Mouse (Mus musculus) activated CD4-positive, CD25-positive, alpha-beta regulatory T cell, adult 9 weeks (primary cell): Measurements from ENCODE around the gene Ddx43. TPM values are rescaled to one million over a fixed set of nuclear protein-coding genes. Genes with fewer than 3 reads are reported as not detected.

Source experiments
- polyA plus RNA-seq: library from polyadenylated mRNA; unstranded; fragments of 100-300 nt; shearing (Covaris generic); gene quantifications from one replicate; pipeline ENCODE4 v1.2.1, GENCODE M21; 2017

Ddx43 gene
- polyA plus RNA-seq: 3.7 TPM

DNA sequence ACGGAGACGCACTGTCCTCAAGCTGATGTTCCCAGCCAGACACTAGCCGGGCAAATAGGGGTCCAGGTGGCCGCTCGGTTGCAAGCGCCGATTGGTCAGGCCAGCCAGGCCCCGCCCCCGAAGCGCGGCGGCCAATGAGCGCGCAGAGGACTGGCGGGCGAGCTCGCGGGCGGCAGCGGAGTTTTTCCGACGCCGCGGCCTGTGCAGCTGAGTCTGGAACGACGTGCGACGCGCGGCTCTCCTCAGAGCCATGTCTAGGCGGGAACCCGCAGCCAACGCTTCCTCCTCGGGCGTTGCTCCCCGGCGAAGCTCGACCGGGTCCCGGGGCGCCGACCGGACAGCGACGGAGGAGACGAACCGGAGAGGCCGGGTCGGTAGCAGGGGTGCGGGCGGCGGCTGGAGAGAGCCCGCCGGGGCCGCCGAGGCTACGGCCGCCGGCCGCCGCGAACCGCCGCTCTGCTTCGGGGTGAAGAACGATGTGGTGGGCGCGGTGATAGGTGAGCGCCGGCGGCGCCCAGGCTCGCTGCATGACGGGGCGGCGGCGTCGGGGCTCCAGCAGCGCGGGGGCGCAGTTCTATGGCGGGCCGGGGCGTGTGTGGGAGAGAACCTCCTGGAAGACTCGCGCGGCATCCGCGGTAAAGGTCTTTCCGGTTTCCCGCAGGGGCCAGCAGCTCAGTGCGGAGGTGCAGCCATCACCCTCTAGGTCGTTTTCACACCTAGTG, at the start of gene Ddx43:
Gene Ddx43, plus strand, starts transcription at position 148 of the 722 bp plus-strand sequence.

DNA sequence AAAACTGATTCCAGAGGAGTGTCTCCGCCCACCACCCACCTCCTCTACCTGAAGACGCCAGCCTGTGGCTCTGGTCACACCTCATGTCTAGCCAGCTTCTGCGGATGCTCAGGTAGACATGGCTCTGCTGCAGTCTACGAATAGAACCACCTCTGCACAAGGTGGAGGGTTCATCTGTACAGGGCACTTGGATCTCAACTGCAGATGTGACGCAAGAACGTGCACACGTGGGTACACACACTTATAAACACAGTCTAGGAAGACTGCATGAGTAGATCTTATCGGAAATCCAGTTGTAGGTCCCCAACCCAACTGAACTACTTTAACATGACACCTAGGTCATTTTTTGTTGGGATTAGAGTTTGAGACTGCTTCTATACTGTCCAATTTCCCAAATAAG, 40.0 kb upstream of the Ddx43 start, which contains the start of gene Gsta2:
Gene Gsta2, minus strand, starts transcription at position 178 of the 400 bp plus-strand sequence.

GRCm38 (mm10) chr9:78367959-78368358, 27.6 kb upstream of the Ddx43 start, which contains the start of gene Dppa5a:
Dppa5a (minus strand) TSS chr9:78368177.

DNA sequence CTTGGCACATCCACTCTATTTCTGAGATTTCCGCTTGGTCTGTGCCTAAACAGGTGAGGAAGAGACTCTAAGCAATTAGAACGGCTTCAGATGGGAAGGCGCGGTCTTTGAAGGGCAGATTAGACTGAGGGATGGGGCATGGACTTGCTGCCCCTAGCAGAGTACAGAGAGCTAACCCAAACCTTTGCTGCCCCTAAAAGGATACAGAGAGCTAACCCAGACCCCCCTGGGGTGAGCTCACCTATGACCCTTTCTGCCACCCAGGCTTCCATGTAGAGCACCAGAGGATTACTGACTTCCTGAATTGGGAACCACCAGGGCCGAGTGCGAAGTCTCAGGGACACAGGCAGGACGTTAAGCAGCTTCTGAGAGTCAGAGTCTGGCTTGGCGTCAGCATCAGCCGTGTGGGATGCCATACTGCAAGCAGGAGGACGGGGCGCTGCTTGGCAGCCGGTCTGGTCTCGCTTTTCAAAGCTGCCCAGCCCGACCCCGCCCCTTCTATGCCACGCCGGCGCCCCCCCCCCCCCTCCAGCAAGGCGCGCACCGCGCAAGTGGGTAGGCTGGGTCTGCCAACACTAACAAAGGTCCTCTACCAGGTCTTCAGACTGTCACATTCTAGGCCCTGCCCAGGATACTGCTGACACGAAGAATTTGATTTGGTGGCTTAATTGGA, 17.3 kb upstream of the Ddx43 start, which contains the start of gene Ooep:
Gene Ooep, minus strand, starts transcription at position 613 of the 673 bp plus-strand sequence.

DNA sequence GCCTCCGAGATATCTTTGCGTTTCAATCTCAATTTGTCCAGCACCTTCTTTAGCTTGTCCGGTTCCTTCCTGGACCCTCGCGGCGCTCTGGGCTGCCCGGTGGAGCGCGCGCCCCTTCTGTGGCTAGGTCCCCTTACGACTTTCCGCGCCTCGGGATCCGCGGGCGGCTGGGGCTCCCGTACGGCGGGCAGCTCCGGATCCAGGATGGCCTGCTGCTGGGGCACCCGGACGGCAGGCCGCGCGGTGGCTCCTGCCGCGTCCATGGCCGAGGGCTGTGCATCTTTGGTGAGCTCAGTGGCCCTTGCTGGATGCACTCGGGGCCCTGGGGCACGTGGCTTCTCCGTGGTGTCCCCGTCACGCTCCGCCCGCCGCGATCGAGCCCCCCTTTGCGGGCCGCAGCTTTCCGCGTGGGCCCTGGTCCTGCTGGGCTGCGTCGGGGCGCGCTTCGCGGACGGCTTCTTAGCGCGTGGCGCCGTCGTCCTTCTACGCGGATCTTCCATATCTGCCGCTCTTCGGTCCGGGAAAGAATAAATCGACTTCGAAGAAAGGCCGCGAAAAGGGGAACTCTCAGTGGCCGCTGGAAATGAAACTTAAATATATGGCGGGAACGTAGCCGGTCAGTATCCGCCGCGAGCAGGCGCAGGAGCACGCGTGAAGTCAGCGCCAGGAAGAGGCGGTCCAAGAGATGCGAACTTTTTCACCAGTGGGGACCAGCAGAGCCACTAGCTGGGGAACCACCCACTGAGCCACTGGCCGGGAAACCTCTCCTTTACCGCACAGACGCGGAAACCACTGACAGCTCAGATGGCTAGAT, 47.2 kb downstream of the Ddx43 start, which contains the start of gene Cgas:
Gene Cgas, minus strand, starts transcription at position 659 of the 814 bp plus-strand sequence.

GRCm38 (mm10) chr9:78447973-78448873, 52.6 kb downstream of the Ddx43 start, which contains the start of the genes Mto1 and Gm17324:
Mto1 (plus strand) TSS chr9:78448208.
Gm17324 (minus strand) TSS chr9:78448786.

Other genes starting within 250 kb of the Ddx43 start
- gene Gsta4, start 213.0 kb upstream of the Ddx43 start, polyA plus RNA-seq: 49.1 TPM
- gene Gsta1, start 165.1 kb upstream of the Ddx43 start, polyA plus RNA-seq: not detected
- gene Gm3776, start 138.6 kb upstream of the Ddx43 start, polyA plus RNA-seq: not detected
- gene Gm10639, start 105.9 kb upstream of the Ddx43 start, polyA plus RNA-seq: not detected
- gene Omt2a, start 81.0 kb upstream of the Ddx43 start, polyA plus RNA-seq: not detected
- gene Omt2b, start 68.2 kb upstream of the Ddx43 start, polyA plus RNA-seq: not detected
- not detected for gene Gsta2, start 40.0 kb upstream of the Ddx43 start, polyA plus RNA-seq
- not detected for gene Dppa5a, start 27.6 kb upstream of the Ddx43 start, polyA plus RNA-seq
- gene Ooep, start 17.1 kb upstream of the Ddx43 start, polyA plus RNA-seq: not detected
- gene Cgas, start 47.5 kb downstream of the Ddx43 start, polyA plus RNA-seq: 1.8 TPM
- 11.0 TPM for gene Mto1, start 52.4 kb downstream of the Ddx43 start, polyA plus RNA-seq
- not detected for gene Gm17324, start 53.0 kb downstream of the Ddx43 start, polyA plus RNA-seq
- gene Eef1a1, start 93.4 kb downstream of the Ddx43 start, polyA plus RNA-seq: 5,400 TPM
- gene Slc17a5, start 192.3 kb downstream of the Ddx43 start, polyA plus RNA-seq: 18.4 TPM
- gene Cd109, start 219.8 kb downstream of the Ddx43 start, polyA plus RNA-seq: 0.37 TPM